Mouse (Mus musculus) lung, adult 2 months (tissue): ENCODE results near the gene Mad1l1.

Source experiments
- CTCF ChIP-seq: fragments of 200-500 bp; IDR thresholded peaks from 2 replicates; pipeline ENCODE4 v1.5.1; 2011; ENCODE audit warnings: mild to moderate bottlenecking, low read length, control low read depth; ENCODE audit not compliant: insufficient read depth
- POLR2A ChIP-seq: fragments of 200-500 bp; IDR thresholded peaks from 2 replicates; pipeline ENCODE4 v1.6.1; 2011; ENCODE audit warnings: low read depth, mild to moderate bottlenecking, control low read depth, low read length, borderline replicate concordance; ENCODE audit errors: extremely low read depth

DNA sequence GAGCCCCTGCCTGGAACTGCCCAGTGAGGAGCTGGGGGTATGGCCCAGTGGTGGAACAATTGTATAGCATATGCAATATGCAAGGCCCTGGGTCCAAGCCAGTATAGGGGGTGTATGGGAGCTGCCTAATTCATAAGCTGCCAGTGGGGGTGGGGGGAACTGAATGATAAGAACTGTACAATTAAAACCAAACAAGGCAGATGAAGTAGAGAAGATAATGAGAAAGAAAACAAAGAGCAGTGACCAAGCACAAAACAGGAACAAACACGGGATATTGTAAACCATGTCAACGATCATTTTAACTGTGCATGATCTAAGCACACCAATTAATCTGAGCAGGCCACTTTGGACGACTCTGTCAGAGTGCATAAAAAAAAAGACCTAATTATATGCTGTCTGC lies 167.2 kb downstream of the Mad1l1 start:
- TF ChIP-seq POLR2A: no peak
- TF ChIP-seq CTCF: no peak
